ENCODE assay signal across 9 mouse cellular contexts in the genomic region with DNA sequence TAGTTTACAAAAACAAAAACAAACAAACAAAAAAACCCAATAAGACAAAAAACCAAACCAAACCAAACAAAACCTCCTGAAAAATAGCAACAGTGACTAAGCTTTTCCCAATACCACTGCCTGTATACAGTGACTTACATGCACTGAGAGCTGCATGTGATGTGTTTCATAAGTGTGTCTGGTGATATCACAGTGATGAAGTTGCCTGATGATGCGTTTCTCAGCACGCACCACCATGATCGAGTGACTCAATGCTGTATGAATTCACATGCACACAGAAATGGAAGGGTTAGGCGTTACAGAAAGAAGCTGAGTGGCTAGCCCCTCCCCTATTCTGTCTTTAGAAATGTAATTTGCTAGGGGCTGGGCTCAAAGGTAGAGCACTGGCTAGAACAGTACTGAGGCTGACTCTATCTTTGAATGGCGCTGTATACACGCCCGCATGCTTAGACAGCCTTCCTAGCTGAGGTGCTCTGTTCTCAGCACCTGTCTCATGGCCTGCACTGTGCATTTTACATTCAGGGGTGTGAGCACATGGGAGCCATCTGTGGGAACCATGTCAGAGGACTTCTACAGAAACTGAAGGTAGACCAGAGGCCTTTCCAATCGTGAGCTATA. TPM values are rescaled to one million over a fixed set of nuclear protein-coding genes. Genes with fewer than 3 reads are reported as not detected.
DNase-seq lines count a peak whose midpoint lies in the region; ATAC-seq lines count a peak whose summit lies in the region.
"Had no signal": no experiment of that assay in that cellular context is flagged by ENCODE, and none has a peak within 500 bp of the region (broad histone marks: within the 10 kb centered on the region; RNA-seq: fewer than 3 reads in every experiment).

No protein-coding gene starts in this region.

- no peak overlapping the region for H3K4me2 ChIP-seq in forebrain, embryonic 14.5 days (ENCODE audit: low read length)
- no peak overlapping the region for H3K4me2 ChIP-seq in limb, embryonic 12.5 days
- H3K4me2 ChIP-seq in embryonic facial prominence, embryonic 14.5 days (ENCODE audit: low read depth, low read length), result no peak overlapping the region
- H3K4me2 ChIP-seq in midbrain, embryonic 16.5 days (ENCODE audit: low read length), result no peak overlapping the region

- H3K27ac ChIP-seq in forebrain, embryonic 14.5 days (ENCODE audit: low read depth, low read length), result peak overlapping the region; percentile 33; the same call in 1 of the 2 replicates
- H3K27ac ChIP-seq in forebrain, embryonic 10.5 days, result no peak overlapping the region
- H3K27ac ChIP-seq in limb, embryonic 12.5 days, result no peak overlapping the region
- no peak overlapping the region for H3K27ac ChIP-seq in limb, embryonic 10.5 days
- no peak overlapping the region for H3K27ac ChIP-seq in embryonic facial prominence, embryonic 14.5 days (replicated peaks; ENCODE audit: low read depth, low read length)
- no peak overlapping the region for H3K27ac ChIP-seq in midbrain, embryonic 16.5 days (ENCODE audit: low read length)

- peaks cover 8% of the 10 kb centered on the region for H3K4me1 ChIP-seq in forebrain, embryonic 14.5 days (ENCODE audit: control insufficient read depth, insufficient read depth, low read length)
- H3K4me1 ChIP-seq in forebrain, embryonic 10.5 days, result no peaks in the 10 kb centered on the region
- H3K4me1 ChIP-seq in limb, embryonic 12.5 days (replicated peaks), result peaks cover 7% of the 10 kb centered on the region; the same call in 1 of the 2 replicates
- 0 out of 2 replicates have a peak, but pooled peaks cover 11% of the 10 kb centered on the region for H3K4me1 ChIP-seq in limb, embryonic 10.5 days
- peaks cover 6% of the 10 kb centered on the region for H3K4me1 ChIP-seq in embryonic facial prominence, embryonic 14.5 days (ENCODE audit: control insufficient read depth, insufficient read depth, low read length)
- 0 out of 2 replicates have a peak, but pooled peaks cover 4% of the 10 kb centered on the region for H3K4me1 ChIP-seq in midbrain, embryonic 16.5 days (ENCODE audit: control insufficient read depth, insufficient read depth, low read length)

- WGBS in forebrain, embryonic 14.5 days, result 82% methylated on average over 8 of the region's 8 CpGs
- WGBS in forebrain, embryonic 10.5 days, result 90% methylated on average over 8 of the region's 8 CpGs
- whole genome bisulfite sequencing in limb, embryonic 12.5 days, result 83% methylated on average over 8 of the region's 8 CpGs
- 91% methylated on average over 8 of the region's 8 CpGs for WGBS in limb, embryonic 10.5 days
- WGBS in embryonic facial prominence, embryonic 14.5 days, result 75% methylated on average over 8 of the region's 8 CpGs
- 78% methylated on average over 8 of the region's 8 CpGs for WGBS in midbrain, embryonic 16.5 days

- no peak for DNase-seq in forebrain, embryonic 14.5 days (ENCODE audit: low spot score)
- no peak for DNase-seq in forebrain, embryonic 10.5 days (ENCODE audit: extremely low spot score, low spot score)
- no peak for DNase-seq in limb, embryonic 10.5 days (ENCODE audit: low spot score)
- no peak for DNase-seq in embryonic facial prominence, embryonic 14.5 days (ENCODE audit: low spot score)
- DNase-seq in thymus, postnatal 10 days (ENCODE audit: low spot score in 2 of 2), result no peak
- DNase-seq in spleen, postnatal 36 days (ENCODE audit: low spot score in 2 of 2), result no peak

- H3K36me3 ChIP-seq in forebrain, embryonic 14.5 days (ENCODE audit: control insufficient read depth, insufficient read depth, low read length), result no peaks in the 10 kb centered on the region
- no peaks in the 10 kb centered on the region for H3K36me3 ChIP-seq in forebrain, embryonic 10.5 days (replicated peaks)
- no peaks in the 10 kb centered on the region for H3K36me3 ChIP-seq in limb, embryonic 12.5 days
- H3K36me3 ChIP-seq in limb, embryonic 10.5 days, result no peaks in the 10 kb centered on the region
- H3K36me3 ChIP-seq in embryonic facial prominence, embryonic 14.5 days (ENCODE audit: control insufficient read depth, insufficient read depth, low read length), result no peaks in the 10 kb centered on the region
- H3K36me3 ChIP-seq in midbrain, embryonic 16.5 days (ENCODE audit: control insufficient read depth, insufficient read depth, low read length), result no peaks in the 10 kb centered on the region

- H3K9ac ChIP-seq in forebrain, embryonic 14.5 days (ENCODE audit: low read length), result no peak overlapping the region
- no peak overlapping the region for H3K9ac ChIP-seq in limb, embryonic 12.5 days (replicated peaks)
- no peak overlapping the region for H3K9ac ChIP-seq in embryonic facial prominence, embryonic 14.5 days (ENCODE audit: low read depth, low read length)
- no peak overlapping the region for H3K9ac ChIP-seq in midbrain, embryonic 16.5 days (ENCODE audit: low read depth, low read length)

- no peaks in the 10 kb centered on the region for H3K9me3 ChIP-seq in forebrain, embryonic 14.5 days (replicated peaks; ENCODE audit: control insufficient read depth, low read length)
- H3K9me3 ChIP-seq in forebrain, embryonic 10.5 days, result peaks cover 10% of the 10 kb centered on the region
- H3K9me3 ChIP-seq in limb, embryonic 12.5 days, result no peaks in the 10 kb centered on the region
- H3K9me3 ChIP-seq in limb, embryonic 10.5 days (replicated peaks), result no peaks in the 10 kb centered on the region; the same call in 1 of the 2 replicates
- 0 out of 2 replicates have a peak, but pooled peaks cover 4% of the 10 kb centered on the region for H3K9me3 ChIP-seq in embryonic facial prominence, embryonic 14.5 days (ENCODE audit: control insufficient read depth, low read length)
- H3K9me3 ChIP-seq in midbrain, embryonic 16.5 days (replicated peaks; ENCODE audit: control insufficient read depth, low read length, poor library complexity, severe bottlenecking), result no peaks in the 10 kb centered on the region

- peak; percentile 45 for ATAC-seq in forebrain, embryonic 14.5 days
- peak; percentile 18; the same call in 1 of the 2 replicates for ATAC-seq in limb, embryonic 12.5 days (ENCODE audit: insufficient number of reproducible peaks, insufficient read depth, low FRiP score, low TSS enrichment, low read depth)
- ATAC-seq in embryonic facial prominence, embryonic 14.5 days (ENCODE audit: low read depth), result peak; percentile 34; the same call in 1 of the 2 replicates
- ATAC-seq in midbrain, embryonic 16.5 days, result peak; percentile 38
- ATAC-seq: Patski had no signal

- no peak overlapping the region for H3K4me3 ChIP-seq in forebrain, embryonic 14.5 days (ENCODE audit: low read depth, low read length)
- H3K4me3 ChIP-seq in forebrain, embryonic 10.5 days, result no peak overlapping the region
- no peak overlapping the region for H3K4me3 ChIP-seq in limb, embryonic 12.5 days (replicated peaks)
- H3K4me3 ChIP-seq in limb, embryonic 10.5 days, result no peak overlapping the region
- H3K4me3 ChIP-seq in embryonic facial prominence, embryonic 14.5 days (ENCODE audit: low read depth, low read length), result no peak overlapping the region
- no peak overlapping the region for H3K4me3 ChIP-seq in midbrain, embryonic 16.5 days (ENCODE audit: low read depth, low read length)

- no peaks in the 10 kb centered on the region for H3K27me3 ChIP-seq in forebrain, embryonic 14.5 days (replicated peaks; ENCODE audit: control insufficient read depth, insufficient read depth, low read length)
- no peaks in the 10 kb centered on the region for H3K27me3 ChIP-seq in forebrain, embryonic 10.5 days (ENCODE audit: poor library complexity, severe bottlenecking)
- H3K27me3 ChIP-seq in limb, embryonic 12.5 days, result no peaks in the 10 kb centered on the region
- H3K27me3 ChIP-seq in limb, embryonic 10.5 days (ENCODE audit: low read depth, poor library complexity, severe bottlenecking), result no peaks in the 10 kb centered on the region
- no peaks in the 10 kb centered on the region for H3K27me3 ChIP-seq in embryonic facial prominence, embryonic 14.5 days (replicated peaks; ENCODE audit: control insufficient read depth, insufficient read depth, low read length)
- H3K27me3 ChIP-seq in midbrain, embryonic 16.5 days (ENCODE audit: control insufficient read depth, insufficient read depth, low read depth, low read length), result no peaks in the 10 kb centered on the region
- H3K27me3 ChIP-seq: Patski had no signal

RNA-seq across cellular contexts. Expression of a gene that starts 44.9 kb away (rescaled TPM):
- 7.7 and 8.4 TPM in 2 replicates for polyA plus RNA-seq in forebrain, embryonic 14.5 days (2014; fragmentation: Nextera tagmentation; extraction: Ambion mirVana)
- polyA plus RNA-seq in forebrain, embryonic 10.5 days (2016; fragmentation: Nextera tagmentation; extraction: Ambion mirVana), result 9.6 and 11.5 TPM in 2 replicates
- 16.4 and 18.0 TPM in 2 replicates for polyA plus RNA-seq in limb, embryonic 12.5 days (2016; fragmentation: Nextera tagmentation; extraction: Ambion mirVana)
- 9.1 and 9.2 TPM in 2 replicates for polyA plus RNA-seq in limb, embryonic 10.5 days (2016; fragmentation: Nextera tagmentation; extraction: Ambion mirVana)
- 18.1 and 18.7 TPM in 2 replicates for polyA plus RNA-seq in embryonic facial prominence, embryonic 14.5 days (2014; fragmentation: Nextera tagmentation; extraction: Ambion mirVana)
- 7.5 and 7.6 TPM in 2 replicates for polyA plus RNA-seq in midbrain, embryonic 16.5 days (2015; fragmentation: Nextera tagmentation; extraction: Ambion mirVana)
